Mouse (Mus musculus) CH12.LX (cell line): ENCODE data around the gene Med19. TPM values are rescaled to one million over a fixed set of nuclear protein-coding genes. Genes with fewer than 3 reads are reported as not detected.
A peak's percentile ranks its signal among the peaks of the same experiment; 100 is the strongest.
"Not testable (repeated sequence)": the region's sequence is repeated elsewhere in the genome, so short reads cannot be mapped to it uniquely, and the experiment has no call there.

Experiments
- DNase-seq: peaks from one replicate; pipeline ENCODE4 v3.0.0-alpha.2; 2013; ENCODE audit errors: extremely low read depth
- H3K27ac ChIP-seq: 2 replicates; pipeline ENCODE4 v1.5.1; 2012; ENCODE audit warnings: low read depth, mild to moderate bottlenecking, control low read depth, moderate library complexity; ENCODE audit not compliant: insufficient read depth
- H3K27me3 ChIP-seq: replicated peaks from 2 replicates; pipeline ENCODE3; 2012; ENCODE audit warnings: inconsistent platforms
- H3K36me3 ChIP-seq, 2 experiments: replicated peaks in 1 of 2; 2 replicates each; pipeline versions ENCODE3 to v1.6.1; 2012; ENCODE audit warnings: inconsistent platforms in 1 of 2, low read length in 1 of 2, mild to moderate bottlenecking in 1 of 2, mixed read lengths in 1 of 2, moderate library complexity in 1 of 2; ENCODE audit not compliant: control insufficient read depth in 1 of 2, insufficient read depth in 1 of 2
- H3K4me1 ChIP-seq, 2 experiments: 2 replicates each; pipeline ENCODE4 v1.6.1; 2012; ENCODE audit warnings: inconsistent platforms in 1 of 2, moderate library complexity in 1 of 2; ENCODE audit not compliant: insufficient read depth in 2 of 2, control insufficient read depth in 1 of 2
- H3K4me2 ChIP-seq: 2 replicates; pipeline ENCODE4 v1.6.1; 2012; ENCODE audit warnings: low read depth, mild to moderate bottlenecking, control low read depth; ENCODE audit not compliant: poor library complexity, insufficient read depth, severe bottlenecking
- H3K4me3 ChIP-seq, 3 experiments: fragments of 150-350 bp in 1 of 3; sonication (generic) in 1 of 3; replicated peaks in 1 of 3; 2 replicates each; pipeline versions ENCODE3 to v1.5.1; 2011 to 2012; ENCODE audit warnings: low read depth in 2 of 3, low read length in 2 of 3, mild to moderate bottlenecking in 2 of 3, moderate library complexity in 2 of 3, control low read depth in 1 of 3, improper control_type of control experiment in 1 of 3, inconsistent platforms in 1 of 3, mixed read lengths in 1 of 3; ENCODE audit not compliant: poor library complexity in 1 of 3
- H3K79me2 ChIP-seq: replicated peaks from 2 replicates; pipeline ENCODE4 v1.6.1; 2012; ENCODE audit warnings: mild to moderate bottlenecking, moderate library complexity; ENCODE audit not compliant: control insufficient read depth, poor library complexity, insufficient read depth, severe bottlenecking; ENCODE audit errors: extremely low read depth
- H3K9ac ChIP-seq: 2 replicates; pipeline ENCODE4 v1.6.1; 2012; ENCODE audit warnings: low read depth, mild to moderate bottlenecking, control low read depth, moderate library complexity; ENCODE audit not compliant: insufficient read depth
- H3K9me3 ChIP-seq: replicated peaks from 2 replicates; pipeline ENCODE3; 2012; ENCODE audit warnings: low read length, inconsistent platforms, mixed read lengths
- CHD1 ChIP-seq: IDR thresholded peaks from 2 replicates; pipeline ENCODE4 v1.6.1; 2012; ENCODE audit warnings: low read depth, low read length, improper control_type of control experiment, inconsistent platforms
- CTCF ChIP-seq, 2 experiments: IDR thresholded peaks in 1 of 2; conservative IDR thresholded peaks in 1 of 2; 2 replicates each; pipeline ENCODE4 v1.5.1; 2011 to 2012; ENCODE audit warnings: low read depth in 2 of 2, low read length in 2 of 2, improper control_type of control experiment in 1 of 2, inconsistent platforms in 1 of 2, mild to moderate bottlenecking in 1 of 2, moderate library complexity in 1 of 2
- E2F4 ChIP-seq: IDR thresholded peaks from 2 replicates; pipeline ENCODE4 v1.6.1; 2011; ENCODE audit warnings: low read depth, low read length, improper control_type of control experiment; ENCODE audit not compliant: insufficient replicate concordance
- ELF1 ChIP-seq: IDR thresholded peaks from 2 replicates; pipeline ENCODE4 v1.6.1; 2014; ENCODE audit warnings: low read depth, mild to moderate bottlenecking, inconsistent platforms, low read length, improper control_type of control experiment
- EP300 ChIP-seq: IDR thresholded peaks from 2 replicates; pipeline ENCODE4 v1.6.1; 2011; ENCODE audit warnings: low read length, improper control_type of control experiment
- ETS1 ChIP-seq: conservative IDR thresholded peaks from 2 replicates; pipeline ENCODE4 v1.6.1; 2012; ENCODE audit warnings: low read depth, mild to moderate bottlenecking, inconsistent platforms, low read length, improper control_type of control experiment, moderate library complexity
- JUN ChIP-seq: IDR thresholded peaks from 2 replicates; pipeline ENCODE4 v1.6.1; 2011; ENCODE audit warnings: low read depth, mild to moderate bottlenecking, low read length, improper control_type of control experiment, moderate library complexity; ENCODE audit not compliant: insufficient read depth
- JUND ChIP-seq: conservative IDR thresholded peaks from 2 replicates; pipeline ENCODE4 v1.6.1; 2011; ENCODE audit warnings: low read depth, low read length, improper control_type of control experiment
- MAFK ChIP-seq: IDR thresholded peaks from 2 replicates; pipeline ENCODE4 v1.6.1; 2011; ENCODE audit warnings: low read length, improper control_type of control experiment; ENCODE audit not compliant: insufficient replicate concordance
- MAX ChIP-seq: IDR thresholded peaks from 2 replicates; pipeline ENCODE4 v1.6.1; 2011; ENCODE audit warnings: low read length, improper control_type of control experiment
- MAZ ChIP-seq: IDR thresholded peaks from 2 replicates; pipeline ENCODE4 v1.6.1; 2012; ENCODE audit warnings: low read depth, mild to moderate bottlenecking, inconsistent platforms, low read length, improper control_type of control experiment, moderate library complexity
- MXI1 ChIP-seq: IDR thresholded peaks from 2 replicates; pipeline ENCODE4 v1.6.1; 2011; ENCODE audit warnings: mild to moderate bottlenecking, low read depth, low read length, improper control_type of control experiment
- NRF1 ChIP-seq: IDR thresholded peaks from 2 replicates; pipeline ENCODE4 v1.6.1; 2014; ENCODE audit warnings: low read depth, mild to moderate bottlenecking, inconsistent platforms, low read length, improper control_type of control experiment, moderate library complexity
- PAX5 ChIP-seq: IDR thresholded peaks from 2 replicates; pipeline ENCODE4 v1.6.1; 2012; ENCODE audit warnings: low read length, inconsistent platforms, mixed read lengths
- POLR2A ChIP-seq: IDR thresholded peaks from 2 replicates; pipeline ENCODE4 v1.6.1; 2011; ENCODE audit warnings: low read depth, mild to moderate bottlenecking, improper control_type of control experiment, low read length
- POLR2AphosphoS2 ChIP-seq: IDR thresholded peaks from 2 replicates; pipeline ENCODE4 v1.6.1; 2011; ENCODE audit warnings: low read depth, low read length, improper control_type of control experiment
- SMC3 ChIP-seq: IDR thresholded peaks from 2 replicates; pipeline ENCODE4 v1.6.1; 2011; ENCODE audit warnings: low read depth, low read length, improper control_type of control experiment
- TCF12 ChIP-seq: IDR thresholded peaks from 2 replicates; pipeline ENCODE4 v1.6.1; 2014; ENCODE audit warnings: low read depth, mild to moderate bottlenecking, inconsistent platforms, low read length, improper control_type of control experiment
- ZKSCAN1 ChIP-seq: IDR thresholded peaks from 2 replicates; pipeline ENCODE4 v1.6.1; 2012; ENCODE audit warnings: low read depth, inconsistent platforms, low read length, improper control_type of control experiment, borderline replicate concordance
- ZNF384 ChIP-seq: IDR thresholded peaks from 2 replicates; pipeline ENCODE4 v1.6.1; 2012; ENCODE audit warnings: low read depth, low read length, improper control_type of control experiment, inconsistent platforms
- dilution Hi-C: fragments of 300-500 bp; cut with MboI; formaldehyde crosslinking; loops from 2 replicates; pipeline ENCODE4 v1.14.3; 2020; ENCODE audit warnings: low sequenced_read_pairs; ENCODE audit not compliant: extremely low pct_unique_long_range_greater_than_20kb, extremely low pct_ligation_motif_present
- in situ Hi-C: fragments of 300-500 bp; cut with MboI; formaldehyde crosslinking; loops from 3 replicates; pipeline ENCODE4 v1.14.3; 2019; ENCODE audit warnings: low sequenced_read_pairs, low pct_ligation_motif_present, low pct_unique_long_range_greater_than_20kb, mixed read lengths
- polyA plus RNA-seq: library from polyadenylated mRNA; unstranded; fragments of >175 nt; gene quantifications from 2 replicates; pipeline ENCODE4 v1.2.1, GENCODE M21; 2012; ENCODE audit warnings: low read depth; ENCODE audit not compliant: insufficient read length
- total RNA-seq, 2 experiments: library from RNA; depleted of rRNA; stranded (reverse); fragments of 300-350 nt in 1 of 2; fragments of >200 nt in 1 of 2; gene quantifications; 2 replicates each; pipeline ENCODE4 v1.2.3; 2012 to 2014

The Med19 gene
- total and polyA plus RNA-seq, 3 experiments: 10.7 to 25.9 (median 23.1) TPM

DNA sequence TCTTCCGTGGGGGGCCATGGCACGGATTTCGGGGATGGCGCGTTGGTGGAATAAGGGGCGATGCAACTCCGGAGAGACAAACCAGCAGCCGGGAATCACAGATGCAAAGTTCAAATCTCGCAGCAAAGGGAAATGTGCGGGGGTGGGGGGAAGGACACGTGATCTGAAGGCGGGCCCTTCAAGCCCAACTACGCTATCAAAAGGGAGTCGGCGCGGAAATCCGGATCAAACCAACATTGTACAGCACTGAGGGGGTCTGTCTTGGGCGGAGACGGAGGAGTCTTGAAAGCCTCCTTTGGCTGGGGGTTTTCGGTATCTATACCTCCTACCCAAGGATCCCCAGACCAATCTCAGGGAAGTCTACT is 7.7 kb upstream of the Med19 start, which contains the start of gene Selenoh (continued):
- peak; percentile 89; the same call in 1 of the 2 replicates for TF ChIP-seq E2F4
- TF ChIP-seq MAZ: peak; percentile 84
- peak; percentile 49; the same call in 1 of the 2 replicates for TF ChIP-seq EP300
- 0 out of 2 replicates have a peak, but pooled peaks have one; percentile 81 for TF ChIP-seq CHD1
- no peak for TF ChIP-seq SMC3
- no peak for TF ChIP-seq ZKSCAN1
- TF ChIP-seq ZNF384: no peak
- TF ChIP-seq ETS1: peak; percentile 43; the same call in 1 of the 2 replicates
- TF ChIP-seq NRF1: peak; percentile 58
- peak; percentile 75 for TF ChIP-seq ELF1
- no peak for TF ChIP-seq PAX5
- TF ChIP-seq POLR2AphosphoS2: peak; percentile 97
- no peak; the same call in 1 of the 2 replicates for TF ChIP-seq JUND
- TF ChIP-seq TCF12: peak; percentile 78
- peak; percentile 89 for TF ChIP-seq POLR2A
- TF ChIP-seq MXI1: peak; percentile 83

DNA sequence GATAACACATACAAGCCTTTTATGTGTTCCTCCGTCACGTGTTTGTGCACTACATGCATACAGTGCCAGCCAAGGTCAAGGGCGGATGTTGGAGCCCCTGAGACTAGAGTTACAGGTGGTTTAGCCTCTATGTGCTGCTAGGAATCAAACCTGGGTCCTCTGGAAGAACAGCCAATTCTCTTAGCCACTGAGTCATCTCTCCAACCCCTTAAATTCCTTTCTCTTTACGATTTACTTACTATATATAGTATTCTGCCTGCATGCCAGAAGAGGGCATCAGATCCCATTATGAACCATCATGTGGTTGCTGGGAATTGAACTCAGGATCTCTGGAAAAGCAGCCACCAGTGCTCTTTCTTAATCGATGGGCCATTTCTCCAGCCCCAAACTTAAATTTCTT is 6.7 kb upstream of the Med19 start:
- H3K9ac ChIP-seq, H3K4me2 ChIP-seq, H3K27ac ChIP-seq, H3K9me3 ChIP-seq, dilution Hi-C loops, DNase-seq, H3K79me2 ChIP-seq, H3K27me3 ChIP-seq, H3K4me3 ChIP-seq: not testable (repeated sequence)
- in situ Hi-C loops: loop anchor here (25.0 kb wide), 1 partner anchor 209 kb away; no protein-coding TSS in a partner anchor
- H3K4me1 ChIP-seq: peaks cover 4 to 21% of the 10 kb centered on the region in 2 experiments; a peak in 3 of 4 replicates
- peaks cover 33 to 55% of the 10 kb centered on the region in 2 experiments for H3K36me3 ChIP-seq

DNA sequence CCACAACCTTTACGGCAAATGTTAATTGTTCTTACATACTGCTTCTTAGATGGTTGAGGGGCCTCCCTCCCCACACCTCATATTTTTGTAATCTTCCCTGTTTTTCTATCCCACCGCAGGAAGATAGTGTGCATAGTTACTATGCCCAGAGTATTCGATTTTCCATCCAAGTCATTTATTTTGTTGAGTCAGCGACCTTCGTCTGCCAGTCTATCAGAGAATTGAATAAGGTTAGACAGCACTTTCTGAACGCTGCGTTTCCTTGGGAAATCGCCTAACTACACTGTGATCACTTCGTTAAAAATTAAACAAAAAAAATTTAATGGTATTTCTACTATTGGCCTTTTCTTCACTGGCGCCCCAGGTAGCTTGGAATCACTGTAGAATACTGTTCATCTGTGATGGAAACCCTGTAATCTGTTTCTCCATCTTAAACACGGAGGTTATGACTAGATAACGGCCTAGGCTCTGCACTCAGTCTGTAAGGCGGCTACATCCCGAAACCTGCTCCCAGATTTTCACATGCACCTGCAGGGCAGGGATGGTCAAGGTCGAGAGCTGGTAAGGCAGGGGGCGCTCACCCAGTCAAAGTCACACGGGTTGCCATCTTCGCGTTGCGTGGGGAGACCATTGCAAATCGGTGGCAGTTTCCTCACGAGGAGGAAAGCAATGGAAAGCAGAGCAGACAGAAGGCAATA is 783 bp upstream of the Med19 start:
- peak overlapping the region; percentile 96 for H3K4me2 ChIP-seq
- H3K4me1 ChIP-seq: peaks cover 0 to 28% of the 10 kb centered on the region in 2 experiments; a peak in 2 of 4 replicates
- H3K79me2 ChIP-seq: peaks cover 27% of the 10 kb centered on the region
- DNase-seq: peak; percentile 24
- TF ChIP-seq MAX (peak; percentile 59; the same call in 1 of the 2 replicates), CTCF (conservative IDR thresholded peaks at IDR 0.05 in 1 of 2, IDR thresholded peaks at IDR 0.05 in 1 of 2; ENCODE audit: low read depth in 2 of 2, low read length in 2 of 2) (peak in 1 of 2 experiments; percentile 57; a peak in 2 of 4 replicates), MAFK (peak; percentile 86), MXI1 (peak; percentile 33), JUN (no peak), CHD1 (0 out of 2 replicates have a peak, but pooled peaks have one; percentile 21)
- in situ Hi-C loops (no loop called here), dilution Hi-C loops (no loop called here)
- H3K9me3 ChIP-seq: no peaks in the 10 kb centered on the region
- H3K27ac ChIP-seq: peak overlapping the region; percentile 64; the same call in 1 of the 2 replicates
- peaks cover 28 to 49% of the 10 kb centered on the region in 2 experiments for H3K36me3 ChIP-seq
- H3K27me3 ChIP-seq: no peaks in the 10 kb centered on the region
- peak overlapping the region; percentile 70 for H3K9ac ChIP-seq
- H3K4me3 ChIP-seq: peak overlapping the region; percentile 80 to 96 (median 82)
